Mouse (Mus musculus) monocyte, adult 5-6 weeks (primary cell): ENCODE measurements around the gene Olfr1392. TPM values are rescaled to one million over a fixed set of nuclear protein-coding genes. Genes with fewer than 3 reads are reported as not detected.
A peak's percentile ranks its signal among the peaks of the same experiment; 100 is the strongest.

Experiments
- ATAC-seq: fragments of 153-309, 156-312 bp; replicated peaks from 2 replicates; pipeline ENCODE4 v1.8.0; 2017; ENCODE audit warnings: mild to moderate bottlenecking; ENCODE audit not compliant: low TSS enrichment, insufficient number of reproducible peaks, severe bottlenecking, poor library complexity, low FRiP score
- total RNA-seq: library from RNA; stranded (forward); fragments of 200-1000, 200-491, 200-594 nt; gene quantifications from 3 replicates; pipeline ENCODE4 v1.2.3, GENCODE M21; 2017

The Olfr1392 gene
- total RNA-seq, 1 experiment from 2014 or later: not detected

GRCm38 (mm10) chr11:49250422-49251379, 34.4 kb upstream of the Olfr1392 start:
- ATAC-seq: peak; percentile 77

DNA sequence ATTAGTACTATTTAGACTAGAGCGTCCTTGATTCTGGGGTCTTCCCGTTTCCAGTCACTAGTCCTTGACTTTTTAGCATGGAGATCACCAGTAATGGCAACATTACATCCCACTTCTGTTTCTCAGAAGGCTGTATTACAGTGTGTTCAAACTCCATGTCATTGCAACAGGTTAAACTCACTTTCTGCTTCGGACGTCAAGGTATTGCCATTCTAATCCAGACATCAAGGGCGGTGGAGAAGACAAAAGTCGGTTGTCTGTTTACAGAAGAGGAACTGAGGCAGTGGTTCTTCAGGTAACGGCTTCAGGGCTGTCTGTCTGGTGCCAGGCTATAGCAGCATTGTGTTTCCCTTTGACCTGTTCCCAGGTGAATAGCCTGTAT, 33.7 kb upstream of the Olfr1392 start:
- ATAC-seq: no peak

- no peak for ATAC-seq
Measured at GRCm38 (mm10) chr11:49252048-49252447, 33.0 kb upstream of the Olfr1392 start.

DNA sequence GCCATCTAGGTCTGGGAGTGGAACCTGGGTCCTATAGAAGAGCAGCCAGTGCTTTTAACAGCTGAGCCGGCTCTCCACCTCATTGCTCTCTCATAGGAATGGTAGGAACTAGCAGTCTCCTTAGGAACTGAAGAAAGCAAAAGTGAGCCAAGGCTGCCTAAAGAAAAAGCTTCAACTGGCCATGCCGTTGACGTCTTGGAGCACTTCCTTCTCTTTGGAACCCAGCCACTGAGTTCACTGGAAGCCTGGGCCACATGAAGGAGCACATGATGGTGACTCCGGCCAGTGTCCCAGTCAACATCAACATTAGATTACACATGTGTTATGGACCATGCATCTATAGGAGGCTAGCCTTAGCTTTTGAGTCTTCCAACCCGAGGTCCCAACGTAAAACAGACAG, 32.0 kb upstream of the Olfr1392 start:
- no peak for ATAC-seq

GRCm38 (mm10) chr11:49259296-49259695, 25.8 kb upstream of the Olfr1392 start:
- no peak for ATAC-seq

- ATAC-seq: no peak
Measured at GRCm38 (mm10) chr11:49259829-49260228, 25.3 kb upstream of the Olfr1392 start.

GRCm38 (mm10) chr11:49260598-49261312, 24.3 kb upstream of the Olfr1392 start:
- no peak; the same call in 1 of the 2 replicates for ATAC-seq

- no peak for ATAC-seq
Measured at GRCm38 (mm10) chr11:49261313-49261855, 23.7 kb upstream of the Olfr1392 start.

DNA sequence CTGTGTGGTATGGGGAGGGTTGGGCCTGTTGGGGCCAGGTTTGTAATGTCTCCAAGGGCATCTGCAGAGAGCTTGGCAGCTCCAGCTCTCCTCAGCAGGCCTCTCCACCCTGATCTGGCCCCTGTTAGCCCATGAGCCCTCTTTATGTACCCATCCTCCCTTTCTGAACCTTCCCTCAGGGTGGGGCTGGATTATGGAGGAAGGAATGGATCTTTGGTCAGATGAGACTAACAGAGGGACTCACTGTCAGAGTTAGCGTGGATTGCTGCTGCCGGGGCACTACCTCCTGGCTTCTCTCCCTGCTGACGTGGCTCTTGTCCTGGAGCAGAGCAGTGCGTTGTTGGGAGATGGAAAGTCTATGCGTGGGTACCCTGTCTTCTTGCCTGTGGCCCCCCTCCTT, 22.8 kb upstream of the Olfr1392 start:
- no peak for ATAC-seq

- no peak for ATAC-seq
Measured at GRCm38 (mm10) chr11:49263149-49263548, 21.9 kb upstream of the Olfr1392 start.

DNA sequence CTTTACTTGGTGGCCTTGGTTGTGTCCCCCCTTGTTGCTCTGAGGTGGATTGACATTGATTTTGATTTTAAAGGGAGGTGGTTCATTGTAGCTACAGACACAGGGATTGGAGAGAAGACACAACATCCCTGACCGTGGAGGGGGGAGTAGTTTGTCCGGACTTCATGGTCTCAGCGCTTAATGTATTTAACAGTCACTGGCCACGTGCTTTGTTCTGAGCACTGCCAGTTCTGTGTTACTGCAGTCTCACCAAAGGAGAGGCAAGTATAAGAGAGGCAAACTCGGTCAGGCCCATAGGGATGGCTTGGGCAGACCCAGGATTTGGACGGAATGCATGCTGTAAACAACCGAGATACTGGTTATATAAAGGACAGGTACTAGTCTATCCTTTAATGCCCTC, 21.0 kb upstream of the Olfr1392 start:
- no peak for ATAC-seq

DNA sequence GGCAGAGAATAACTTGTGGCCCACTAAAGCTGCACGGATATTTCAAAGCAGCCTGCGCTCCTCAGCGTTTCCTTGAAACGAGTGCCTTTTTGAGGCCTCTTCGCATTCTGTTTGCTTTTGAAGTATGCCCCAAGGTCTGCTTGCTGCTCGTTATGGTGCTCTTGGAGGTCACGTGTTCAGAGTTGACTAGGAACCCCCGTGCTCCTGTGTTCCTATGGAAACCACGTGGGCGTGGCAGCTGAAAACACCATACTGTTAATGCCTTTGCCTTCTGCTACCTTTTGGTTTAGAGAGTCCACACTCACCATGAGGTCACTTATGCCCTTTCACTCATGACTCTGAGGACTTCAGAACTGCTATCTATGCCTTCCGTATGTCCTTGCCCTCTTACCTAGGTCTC, 20.5 kb upstream of the Olfr1392 start:
- no peak for ATAC-seq

GRCm38 (mm10) chr11:49265101-49265500, 20.0 kb upstream of the Olfr1392 start:
- no peak for ATAC-seq

DNA sequence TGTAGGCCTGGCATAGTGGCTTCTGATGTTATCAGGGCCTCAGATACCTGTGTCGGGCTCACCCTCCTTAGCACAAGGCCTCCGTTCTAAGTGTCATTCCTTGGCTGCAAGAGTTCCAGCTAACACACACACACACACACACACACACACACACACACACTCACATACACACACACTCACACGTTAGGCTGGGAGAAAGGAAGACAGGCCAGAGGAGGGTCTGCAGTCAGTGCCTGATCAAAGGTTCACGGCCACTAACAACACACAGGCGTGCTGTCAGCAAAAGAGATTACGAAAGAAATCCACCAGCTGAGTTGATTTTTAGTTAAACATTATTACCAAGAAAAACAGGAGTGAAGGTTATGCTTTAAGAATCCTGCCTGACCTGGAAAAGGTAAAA, 18.4 kb upstream of the Olfr1392 start:
- no peak for ATAC-seq

- ATAC-seq: no peak
Measured at GRCm38 (mm10) chr11:49267316-49267715, 17.8 kb upstream of the Olfr1392 start.

DNA sequence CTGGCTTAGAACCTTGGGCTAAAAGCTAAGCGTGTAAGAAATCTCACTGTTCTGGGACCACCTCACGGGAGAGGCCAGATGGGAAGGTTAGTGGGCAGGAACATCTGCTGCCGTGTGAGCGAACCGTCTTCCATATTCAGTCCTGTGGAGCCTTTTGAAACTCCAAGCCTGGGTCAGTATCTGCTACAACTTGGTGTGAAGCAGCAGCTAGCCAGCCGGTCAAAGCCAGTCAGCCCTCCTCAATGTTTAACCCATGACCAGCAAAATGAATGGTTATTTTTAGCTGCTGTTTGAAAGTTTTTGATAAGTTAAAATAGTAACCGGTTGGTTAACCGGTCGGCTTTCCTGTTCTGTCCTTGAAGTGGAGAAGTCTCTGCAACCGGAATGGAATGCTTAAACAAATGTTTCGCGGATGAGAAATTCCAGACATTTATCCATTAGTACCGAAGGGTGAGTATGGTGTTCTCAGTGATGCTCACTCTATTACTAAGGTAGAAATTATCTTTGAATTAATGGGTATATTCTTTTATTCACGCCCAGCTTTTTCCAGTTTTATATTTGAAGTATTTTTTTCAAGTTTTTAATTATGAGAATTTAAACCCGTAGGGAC, 17.0 kb upstream of the Olfr1392 start:
- no peak for ATAC-seq

DNA sequence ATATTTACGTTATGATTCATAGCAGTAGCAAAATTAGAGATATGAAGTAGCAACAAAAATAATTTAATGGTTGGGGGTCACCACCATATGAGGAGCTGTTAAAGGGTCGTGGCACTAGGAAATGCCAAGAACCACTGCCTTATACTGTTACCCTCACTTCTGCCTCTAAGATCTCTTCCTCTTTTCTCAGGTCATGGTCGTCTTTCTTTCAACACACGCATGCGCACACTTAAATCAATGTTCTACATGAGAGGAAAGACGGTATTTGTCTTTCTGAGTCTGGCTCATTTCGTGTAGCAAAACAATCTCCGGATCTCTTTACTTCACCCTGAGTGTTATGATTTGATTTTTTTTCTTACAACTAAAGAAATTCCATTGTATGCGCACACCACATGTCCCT, 15.3 kb upstream of the Olfr1392 start:
- ATAC-seq: no peak

GRCm38 (mm10) chr11:49270368-49270767, 14.7 kb upstream of the Olfr1392 start:
- no peak for ATAC-seq

DNA sequence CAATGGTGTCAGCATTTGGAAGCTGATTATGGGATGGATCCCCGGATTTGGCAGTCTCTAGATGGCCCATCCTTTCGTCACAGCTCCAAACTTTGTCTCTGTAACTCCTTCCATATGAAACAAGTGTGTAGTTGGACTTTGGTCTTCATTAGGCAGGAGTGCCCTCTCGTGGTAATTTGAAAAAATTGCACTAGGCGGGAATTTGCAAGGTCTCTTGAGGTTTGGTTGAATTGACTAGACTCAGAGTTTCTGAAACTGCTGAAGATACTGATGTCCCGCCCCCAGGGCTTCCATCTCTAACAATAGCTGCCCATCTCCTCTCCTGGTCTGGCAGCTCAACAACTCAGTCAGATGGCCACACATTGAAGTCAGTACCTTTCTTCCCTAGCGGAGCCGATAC, 13.7 kb upstream of the Olfr1392 start:
- ATAC-seq: peak; percentile 87
